8 mouse cellular contexts compared by ENCODE assay signal in genomic region chr19:4013066-4013465, GRCm38 (mm10). TPM values are rescaled to one million over a fixed set of nuclear protein-coding genes. Genes with fewer than 3 reads are reported as not detected.
A peak's percentile ranks its signal among the peaks of the same experiment; 100 is the strongest.
DNase-seq lines count a peak whose midpoint lies in the region; ATAC-seq and TF ChIP-seq lines count a peak whose summit lies in the region.

No protein-coding gene starts in this region.

- ATAC-seq in heart, embryonic 12.5 days (ENCODE audit: insufficient number of reproducible peaks, low FRiP score) = peak; percentile 66
- 0 out of 2 replicates have a peak, but pooled peaks have one; percentile 28 for ATAC-seq in hindbrain, embryonic 14.5 days (ENCODE audit: low FRiP score)
- ATAC-seq in midbrain, embryonic 11.5 days (ENCODE audit: low FRiP score) = no peak

- peaks cover 10% of the 10 kb centered on the region for H3K79me2 ChIP-seq in MEL (ENCODE audit: control insufficient read depth, insufficient read depth, low read length, poor library complexity)

- no peak for TF ChIP-seq RAD21 in MEL (IDR thresholded peaks at IDR 0.05; ENCODE audit: low read depth, low read length)

- TF ChIP-seq CTCF in MEL (IDR thresholded peaks at IDR 0.05 in 2 of 3, conservative IDR thresholded peaks at IDR 0.05 in 1 of 3; ENCODE audit: control insufficient read depth in 1 of 3, insufficient read depth in 1 of 3, low read depth in 2 of 3, low read length in 3 of 3, poor library complexity in 1 of 3, severe bottlenecking in 1 of 3) = no peak

- H3K4me2 ChIP-seq in heart, embryonic 12.5 days = peak overlapping the region; percentile 55
- H3K4me2 ChIP-seq in hindbrain, embryonic 14.5 days (replicated peaks) = peak overlapping the region; percentile 44
- peak overlapping the region; percentile 43 for H3K4me2 ChIP-seq in midbrain, embryonic 11.5 days

- no peak for TF ChIP-seq POLR2A in MEL (IDR thresholded peaks at IDR 0.05; ENCODE audit: control insufficient read depth in 1 of 2, insufficient read depth in 1 of 2, low read depth in 1 of 2, low read length in 2 of 2, poor library complexity in 1 of 2)

- H3K27me3 ChIP-seq in heart, embryonic 12.5 days (replicated peaks) = no peaks in the 10 kb centered on the region
- H3K27me3 ChIP-seq in MEL (ENCODE audit: control insufficient read depth in 1 of 2, insufficient read depth in 2 of 2, low read length in 2 of 2) = no peaks in the 10 kb centered on the region
- H3K27me3 ChIP-seq in hindbrain, embryonic 14.5 days (ENCODE audit: control insufficient read depth, insufficient read depth, low read length) = no peaks in the 10 kb centered on the region
- H3K27me3 ChIP-seq in midbrain, embryonic 11.5 days (ENCODE audit: control insufficient read depth, insufficient read depth, low read length) = no peaks in the 10 kb centered on the region

- H3K9me3 ChIP-seq in heart, embryonic 12.5 days (replicated peaks) = no peaks in the 10 kb centered on the region
- no peaks in the 10 kb centered on the region for H3K9me3 ChIP-seq in MEL (replicated peaks; ENCODE audit: insufficient read depth, low read length)
- no peaks in the 10 kb centered on the region for H3K9me3 ChIP-seq in hindbrain, embryonic 14.5 days (ENCODE audit: control insufficient read depth, low read length)
- H3K9me3 ChIP-seq in midbrain, embryonic 11.5 days (ENCODE audit: control insufficient read depth, low read length) = no peaks in the 10 kb centered on the region

- no peak for TF ChIP-seq EP300 in MEL (IDR thresholded peaks at IDR 0.05; ENCODE audit: low read depth in 1 of 2, low read length in 2 of 2)

- peaks cover 28% of the 10 kb centered on the region for H3K36me3 ChIP-seq in heart, embryonic 12.5 days
- peaks cover 0 to 8% of the 10 kb centered on the region in 2 experiments; a peak in 2 of 4 replicates for H3K36me3 ChIP-seq in MEL (ENCODE audit: control insufficient read depth in 1 of 2, insufficient read depth in 2 of 2, low read length in 2 of 2)
- peaks cover 25% of the 10 kb centered on the region for H3K36me3 ChIP-seq in hindbrain, embryonic 14.5 days (replicated peaks; ENCODE audit: control insufficient read depth, insufficient read depth)
- H3K36me3 ChIP-seq in midbrain, embryonic 11.5 days (ENCODE audit: control insufficient read depth, insufficient read depth, low read length) = peaks cover 10% of the 10 kb centered on the region

- peaks cover 28% of the 10 kb centered on the region for H3K4me1 ChIP-seq in heart, embryonic 12.5 days (replicated peaks)
- peaks cover 0 to 7% of the 10 kb centered on the region in 2 experiments; a peak in 2 of 4 replicates for H3K4me1 ChIP-seq in MEL (ENCODE audit: control insufficient read depth in 1 of 2, insufficient read depth in 2 of 2, low read length in 2 of 2)
- peaks cover 5% of the 10 kb centered on the region; the same call in 1 of the 2 replicates for H3K4me1 ChIP-seq in hindbrain, embryonic 14.5 days (replicated peaks; ENCODE audit: control insufficient read depth, insufficient read depth, low read length)
- peaks cover 8% of the 10 kb centered on the region; the same call in 1 of the 2 replicates for H3K4me1 ChIP-seq in midbrain, embryonic 11.5 days (ENCODE audit: control insufficient read depth, insufficient read depth, low read length)

- peak overlapping the region; percentile 53 for H3K27ac ChIP-seq in heart, embryonic 12.5 days (ENCODE audit: poor library complexity, severe bottlenecking)
- H3K27ac ChIP-seq in MEL (ENCODE audit: control insufficient read depth, low read depth, low read length) = peak overlapping the region; percentile 26; the same call in 1 of the 2 replicates
- H3K27ac ChIP-seq in hindbrain, embryonic 14.5 days = no peak overlapping the region
- H3K27ac ChIP-seq in midbrain, embryonic 11.5 days (ENCODE audit: low read depth, low read length) = no peak overlapping the region

- H3K9ac ChIP-seq in heart, embryonic 12.5 days = peak overlapping the region; percentile 38
- peak overlapping the region; percentile 70 for H3K9ac ChIP-seq in MEL (ENCODE audit: control insufficient read depth, low read depth, low read length, poor library complexity, severe bottlenecking)
- no peak overlapping the region for H3K9ac ChIP-seq in hindbrain, embryonic 14.5 days
- peak overlapping the region; percentile 52; the same call in 1 of the 2 replicates for H3K9ac ChIP-seq in midbrain, embryonic 11.5 days (ENCODE audit: low read length)

- peak overlapping the region; percentile 85 for H3K4me3 ChIP-seq in heart, embryonic 12.5 days
- peak overlapping the region; percentile 42 to 88 for H3K4me3 ChIP-seq in MEL (ENCODE audit: control insufficient read depth in 1 of 2, insufficient read depth in 1 of 2, low read depth in 2 of 2, low read length in 2 of 2)
- peak overlapping the region; percentile 74 for H3K4me3 ChIP-seq in hindbrain, embryonic 14.5 days (replicated peaks; ENCODE audit: low read length)
- peak overlapping the region; percentile 47 for H3K4me3 ChIP-seq in midbrain, embryonic 11.5 days (ENCODE audit: low read depth, low read length)

- intact Hi-C loops in heart, postnatal 14 days (cut with DNase I) = loop anchor here (2.0 kb wide), 1 partner anchor 66 kb away; no protein-coding TSS in a partner anchor
- intact Hi-C loops in left cerebral cortex, postnatal 4 days (cut with DNase I) = loop anchor here (10.0 kb wide), 1 partner anchor 202 kb away; the partner anchor contains the start of genes AC109138.7 and Clcf1

- 8% methylated on average over 9 of the region's 9 CpGs for WGBS in heart, embryonic 12.5 days
- WGBS in hindbrain, embryonic 14.5 days = 24% methylated on average over 9 of the region's 9 CpGs
- 22% methylated on average over 9 of the region's 9 CpGs for WGBS in midbrain, embryonic 11.5 days

- DNase-seq in heart, postnatal 14 days = no peak
- DNase-seq in MEL (ENCODE audit: low read depth, low spot score) = no peak
- DNase-seq in hindbrain, embryonic 14.5 days (ENCODE audit: low spot score) = no peak
- DNase-seq in midbrain, embryonic 11.5 days (ENCODE audit: low spot score, missing footprints) = no peak
- DNase-seq in left cerebral cortex, postnatal 4 days = no peak
- DNase-seq in adrenal gland, adult (ENCODE audit: inconsistent age in 2 of 2, low spot score in 1 of 2) = no peak
- DNase-seq in cerebellum, adult 11-12 months = no peak

TF ChIP-seq in MEL, 35 proteins besides CTCF, POLR2A, EP300 and RAD21:
- TF ChIP-seq ETS1 (IDR thresholded peaks at IDR 0.05; ENCODE audit: low read depth, low read length) (0 out of 2 replicates have a peak, but pooled peaks have one; percentile 6), BHLHE40 (IDR thresholded peaks at IDR 0.05; ENCODE audit: borderline replicate concordance, low read depth, low read length) (0 out of 2 replicates have a peak, but pooled peaks have one; percentile 1), RCOR1 (IDR thresholded peaks at IDR 0.05; ENCODE audit: low read depth, low read length) (no peak)

RNA-seq across cellular contexts. Expression of gene Ndufv1, which starts 0.5 kb away (rescaled TPM):
- 402 and 417 TPM in 2 replicates for polyA plus RNA-seq in heart, embryonic 12.5 days (2016; fragmentation: Nextera tagmentation; extraction: Ambion mirVana)
- 1,000 to 10,000 TPM; 1,061 to 1,067 TPM for total RNA-seq in heart, postnatal 14 days (2021)
- total RNA-seq in MEL (2012; rRNA removed) = 235 and 267 TPM in 2 replicates
- 100 to 1,000 TPM in 1 of 2 experiments, not detected in 1; 218 TPM for polyA plus RNA-seq in MEL (2012; ENCODE audit: insufficient read depth in 1 of 2, insufficient read length in 2 of 2, low read depth in 1 of 2, low replicate concordance in 2 of 2, missing spikeins in 1 of 2)
- polyA plus RNA-seq in hindbrain, embryonic 14.5 days (2014; fragmentation: Nextera tagmentation; extraction: Ambion mirVana) = 242 and 259 TPM in 2 replicates
- polyA plus RNA-seq in midbrain, embryonic 11.5 days (2014; fragmentation: Nextera tagmentation; extraction: Ambion mirVana) = 180 TPM in 2 replicates
- total RNA-seq in left cerebral cortex, postnatal 4 days (2021) = 100 to 1,000 TPM; 185 to 196 TPM

RNA-seq across cellular contexts. Expression of gene Doc2g, which starts 10.0 kb away (rescaled TPM):
- 74.6 and 84.9 TPM in 2 replicates for polyA plus RNA-seq in heart, embryonic 12.5 days (2016; fragmentation: Nextera tagmentation; extraction: Ambion mirVana)
- 10 to 100 TPM; 73.8 to 83.6 TPM for total RNA-seq in heart, postnatal 14 days (2021)
- 6.8 and 9.9 TPM in 2 replicates for total RNA-seq in MEL (2012; rRNA removed)
- polyA plus RNA-seq in MEL (2012; ENCODE audit: insufficient read depth in 1 of 2, insufficient read length in 2 of 2, low read depth in 1 of 2, low replicate concordance in 2 of 2, missing spikeins in 1 of 2) = 10 to 100 TPM in 1 of 2 experiments, not detected in 1; 16.0 TPM
- 4.1 and 5.0 TPM in 2 replicates for polyA plus RNA-seq in hindbrain, embryonic 14.5 days (2014; fragmentation: Nextera tagmentation; extraction: Ambion mirVana)
- polyA plus RNA-seq in midbrain, embryonic 11.5 days (2014; fragmentation: Nextera tagmentation; extraction: Ambion mirVana) = 1.5 TPM in 2 replicates
- 1 to 10 TPM; 8.3 to 9.4 TPM for total RNA-seq in left cerebral cortex, postnatal 4 days (2021)

RNA-seq across cellular contexts. Expression of gene Gm49405, which starts 12.6 kb away (rescaled TPM):
- polyA plus RNA-seq in heart, embryonic 12.5 days (2016; fragmentation: Nextera tagmentation; extraction: Ambion mirVana) = 4.2 and 4.6 TPM in 2 replicates
- total RNA-seq in heart, postnatal 14 days (2021) = 1 to 10 TPM; 2.0 to 2.6 TPM
- total RNA-seq in MEL (2012; rRNA removed) = 1.8 and 3.6 TPM in 2 replicates
- polyA plus RNA-seq in MEL (2012; ENCODE audit: insufficient read depth in 1 of 2, insufficient read length in 2 of 2, low read depth in 1 of 2, low replicate concordance in 2 of 2, missing spikeins in 1 of 2) = 1 to 10 TPM in 1 of 2 experiments, not detected in 1; 5.7 TPM
- 2.7 and 3.4 TPM in 2 replicates for polyA plus RNA-seq in hindbrain, embryonic 14.5 days (2014; fragmentation: Nextera tagmentation; extraction: Ambion mirVana)
- 0.87 and 1.5 TPM in 2 replicates for polyA plus RNA-seq in midbrain, embryonic 11.5 days (2014; fragmentation: Nextera tagmentation; extraction: Ambion mirVana)
- 1 to 10 TPM; 4.1 to 4.8 TPM for total RNA-seq in left cerebral cortex, postnatal 4 days (2021)

RNA-seq across cellular contexts. Expression of gene Nudt8, which starts 12.7 kb away (rescaled TPM):
- polyA plus RNA-seq in heart, embryonic 12.5 days (2016; fragmentation: Nextera tagmentation; extraction: Ambion mirVana) = 41.0 and 44.7 TPM in 2 replicates
- total RNA-seq in heart, postnatal 14 days (2021) = 10 to 100 TPM; 66.8 to 69.4 TPM
- 64.8 and 71.5 TPM in 2 replicates for total RNA-seq in MEL (2012; rRNA removed)
- 10 to 100 TPM in 1 of 2 experiments, not detected in 1; 58.1 TPM for polyA plus RNA-seq in MEL (2012; ENCODE audit: insufficient read depth in 1 of 2, insufficient read length in 2 of 2, low read depth in 1 of 2, low replicate concordance in 2 of 2, missing spikeins in 1 of 2)
- 23.5 TPM in 2 replicates for polyA plus RNA-seq in hindbrain, embryonic 14.5 days (2014; fragmentation: Nextera tagmentation; extraction: Ambion mirVana)
- 14.0 and 15.1 TPM in 2 replicates for polyA plus RNA-seq in midbrain, embryonic 11.5 days (2014; fragmentation: Nextera tagmentation; extraction: Ambion mirVana)
- total RNA-seq in left cerebral cortex, postnatal 4 days (2021) = 10 to 100 TPM; 14.6 to 14.8 TPM

RNA-seq across cellular contexts. Expression of gene Tbx10, which starts 20.5 kb away (rescaled TPM):
- not detected in 2 replicates for polyA plus RNA-seq in heart, embryonic 12.5 days (2016; fragmentation: Nextera tagmentation; extraction: Ambion mirVana)
- not detected for total RNA-seq in heart, postnatal 14 days (2021)
- not detected in 2 replicates for total RNA-seq in MEL (2012; rRNA removed)
- polyA plus RNA-seq in MEL (2012; ENCODE audit: insufficient read depth in 1 of 2, insufficient read length in 2 of 2, low read depth in 1 of 2, low replicate concordance in 2 of 2, missing spikeins in 1 of 2) = not detected
- polyA plus RNA-seq in hindbrain, embryonic 14.5 days (2014; fragmentation: Nextera tagmentation; extraction: Ambion mirVana) = 0.46 TPM in 2 replicates
- polyA plus RNA-seq in midbrain, embryonic 11.5 days (2014; fragmentation: Nextera tagmentation; extraction: Ambion mirVana) = not detected in 2 replicates
- total RNA-seq in left cerebral cortex, postnatal 4 days (2021) = not detected

Comparison
In these comparisons a context has a peak if more than half of its experiments do, and no peak if none do; other contexts are left out.
1. H3K27ac ChIP-seq: peak in heart, embryonic 12.5 days (single experiment) and MEL (single experiment); none in hindbrain, embryonic 14.5 days (single experiment) and midbrain, embryonic 11.5 days (single experiment).
2. Peak in every context shown above with its lines, with median percentiles within 50 percentile points of each other: H3K4me2 ChIP-seq and H3K4me3 ChIP-seq.